Mouse (Mus musculus) stomach, postnatal 0 days (tissue): Measurements from ENCODE around the gene Naa80. TPM values are rescaled to one million over a fixed set of nuclear protein-coding genes. Genes with fewer than 3 reads are reported as not detected.

ENCODE experiments used
- ATAC-seq: fragments of 200-750 bp; cut with Nextera tagmentation; 2 replicates; pipeline ENCODE4 v1.8.0; 2017; ENCODE audit not compliant: low FRiP score, low TSS enrichment
- DNase-seq: peaks from one replicate; pipeline ENCODE4 v3.0.0-alpha.2; 2016; ENCODE audit warnings: low spot score
- H3K27ac ChIP-seq: fragments of 300-500 bp; sonication (generic); replicated peaks from 2 replicates; pipeline ENCODE4 v1.5.1; 2014; ENCODE audit warnings: mild to moderate bottlenecking, control low read depth
- H3K27me3 ChIP-seq: fragments of 300-500 bp; sonication (generic); 2 replicates; pipeline ENCODE4 v1.6.1; 2014; ENCODE audit warnings: low read length; ENCODE audit not compliant: control insufficient read depth, insufficient read depth
- H3K36me3 ChIP-seq: fragments of 300-500 bp; sonication (generic); 2 replicates; pipeline ENCODE4 v1.6.1; 2014; ENCODE audit warnings: low read length, mixed read lengths; ENCODE audit not compliant: control insufficient read depth, insufficient read depth
- H3K4me1 ChIP-seq: fragments of 300-500 bp; sonication (generic); replicated peaks from 2 replicates; pipeline ENCODE4 v1.6.1; 2014; ENCODE audit warnings: antibody characterized with exemption; ENCODE audit not compliant: control insufficient read depth, insufficient read depth
- H3K4me2 ChIP-seq: fragments of 300-500 bp; sonication (generic); replicated peaks from 2 replicates; pipeline ENCODE4 v1.6.1; 2014; ENCODE audit warnings: low read depth, mild to moderate bottlenecking, control low read depth, moderate library complexity
- H3K4me3 ChIP-seq: fragments of 300-500 bp; sonication (generic); 2 replicates; pipeline ENCODE4 v1.5.1; 2014; ENCODE audit warnings: low read depth, low read length, control low read depth
- H3K9ac ChIP-seq: fragments of 300-500 bp; sonication (generic); 2 replicates; pipeline ENCODE4 v1.6.1; 2014; ENCODE audit warnings: mild to moderate bottlenecking, low read length, control low read depth, mixed read lengths
- H3K9me3 ChIP-seq: fragments of 300-500 bp; sonication (generic); 2 replicates; pipeline ENCODE4 v1.6.1; 2016; ENCODE audit warnings: low read length; ENCODE audit not compliant: control insufficient read depth
- CTCF ChIP-seq: IDR thresholded peaks from 2 replicates; pipeline ENCODE4 v1.5.1; 2016; ENCODE audit warnings: antibody characterized with exemption, low read depth, mild to moderate bottlenecking, moderate library complexity
- EP300 ChIP-seq: optimal IDR thresholded peaks from 2 replicates; pipeline ENCODE3; 2016; ENCODE audit warnings: antibody characterized with exemption
- WGBS: fragments of 180-500 bp; shearing (Covaris S2); extraction: QIAGEN DNeasy Blood & Tissue Kit; methylation state at CpG from one replicate; pipeline ENCODE4 v1.1.7; 2014; 5-methylcytosine and 5-hydroxymethylcytosine counted together
- polyA plus RNA-seq: library from polyadenylated mRNA; unstranded; fragments of >200 nt; fragmentation: Nextera tagmentation; extraction: Ambion mirVana; gene quantifications from 2 replicates; pipeline ENCODE4 v1.2.1, GENCODE M21; 2015

Gene Naa80
- polyA plus RNA-seq, 1 experiment from 2014 or later: 13.3 TPM

DNA sequence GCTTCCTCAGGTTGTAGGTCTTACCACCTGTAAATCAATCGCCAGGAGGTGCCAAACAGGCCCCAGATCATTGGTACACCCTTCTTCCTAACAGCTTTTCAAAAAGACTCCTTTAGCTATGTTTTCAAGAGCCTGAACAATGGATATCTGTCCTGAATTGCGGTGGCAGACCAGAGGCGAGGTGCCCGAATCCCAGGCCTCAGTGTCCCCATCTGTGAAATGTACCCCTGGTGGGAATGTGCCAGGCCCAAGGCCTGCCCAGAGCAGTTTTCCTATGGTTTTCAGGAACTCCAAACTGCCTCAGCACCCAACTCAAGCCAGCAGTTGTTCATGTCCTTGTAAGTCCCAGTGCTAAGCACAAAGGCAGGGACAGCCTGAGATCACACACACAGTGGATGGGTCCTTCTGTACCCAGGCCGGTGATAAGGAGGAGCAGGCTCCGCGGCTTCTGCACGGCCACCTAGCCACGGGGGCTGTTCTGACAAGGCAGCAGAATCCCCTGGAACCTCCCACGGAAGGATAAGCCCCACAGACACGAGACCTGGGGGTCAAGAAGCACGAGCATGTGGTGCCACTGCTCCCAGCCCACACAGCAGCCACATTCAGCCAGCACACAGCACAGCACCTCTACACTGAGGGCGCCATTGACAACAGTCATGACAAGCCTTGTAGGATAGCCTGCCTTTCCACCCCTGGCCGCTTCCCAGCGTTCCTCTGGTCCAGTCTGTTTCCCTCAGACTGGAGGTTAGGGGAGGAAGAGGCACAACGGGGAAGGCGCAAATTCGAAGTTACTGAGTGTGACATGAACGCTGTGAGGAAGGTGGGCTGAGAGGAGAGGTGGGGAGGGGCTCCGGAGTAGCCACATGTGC, 48.9 kb downstream of the Naa80 start:
- Histone ChIP-seq H3K9me3 (no peaks in the 10 kb centered on the region), H3K9ac (peak overlapping the region; percentile 48), H3K27me3 (no peaks in the 10 kb centered on the region), H3K4me2 (peak overlapping the region; percentile 8; the same call in 1 of the 2 replicates), H3K4me3 (no peak overlapping the region), H3K27ac (peak overlapping the region; percentile 82), H3K36me3 (peaks cover 5% of the 10 kb centered on the region; the same call in 1 of the 2 replicates), H3K4me1 (peaks cover 23% of the 10 kb centered on the region)
- ATAC-seq: no peak
- WGBS: 42% methylated on average over 20 of the region's 20 CpGs
- DNase-seq: no peak
- TF ChIP-seq CTCF: no peak
- TF ChIP-seq EP300: no peak

- Histone ChIP-seq H3K4me2 (0 out of 2 replicates have a peak overlapping the region, but pooled peaks have one; percentile 8), H3K9ac (peak overlapping the region; percentile 35; the same call in 1 of the 2 replicates), H3K4me3 (no peak overlapping the region), H3K27ac (peak overlapping the region; percentile 82), H3K4me1 (peaks cover 28% of the 10 kb centered on the region), H3K27me3 (no peaks in the 10 kb centered on the region), H3K36me3 (peaks cover 5% of the 10 kb centered on the region; the same call in 1 of the 2 replicates), H3K9me3 (no peaks in the 10 kb centered on the region)
- DNase-seq (no peak), ATAC-seq (no peak)
- 49% methylated on average over 15 of the region's 15 CpGs for WGBS
- TF ChIP-seq EP300: no peak
- TF ChIP-seq CTCF: no peak
Measured at GRCm38 (mm10) chr9:107628721-107629410, 50.2 kb downstream of the Naa80 start.

DNA sequence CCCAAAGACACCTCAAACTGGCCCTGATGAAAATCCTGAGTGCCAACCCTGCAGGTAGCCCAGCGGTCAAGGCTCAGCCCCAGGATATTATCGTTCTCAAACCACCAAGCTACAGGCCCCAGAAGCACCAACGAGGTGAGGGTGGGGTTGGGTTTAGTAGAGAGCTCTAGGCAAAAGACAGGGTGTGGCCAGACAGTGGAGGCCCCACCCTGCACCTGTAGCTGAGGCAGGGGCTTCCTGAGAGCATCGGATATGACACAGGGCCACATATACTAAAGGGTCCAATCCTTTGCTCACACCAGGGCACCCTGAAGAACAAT, 50.7 kb downstream of the Naa80 start:
- Histone ChIP-seq H3K9me3 (no peaks in the 10 kb centered on the region), H3K4me3 (no peak overlapping the region), H3K27ac (peak overlapping the region; percentile 82), H3K27me3 (no peaks in the 10 kb centered on the region), H3K4me2 (no peak overlapping the region), H3K4me1 (peaks cover 28% of the 10 kb centered on the region), H3K36me3 (peaks cover 5% of the 10 kb centered on the region; the same call in 1 of the 2 replicates), H3K9ac (peak overlapping the region; percentile 31; the same call in 1 of the 2 replicates)
- ATAC-seq (no peak), DNase-seq (no peak)
- WGBS: 17% methylated on average over 4 of the region's 4 CpGs
- TF ChIP-seq CTCF (no peak), EP300 (no peak)

DNA sequence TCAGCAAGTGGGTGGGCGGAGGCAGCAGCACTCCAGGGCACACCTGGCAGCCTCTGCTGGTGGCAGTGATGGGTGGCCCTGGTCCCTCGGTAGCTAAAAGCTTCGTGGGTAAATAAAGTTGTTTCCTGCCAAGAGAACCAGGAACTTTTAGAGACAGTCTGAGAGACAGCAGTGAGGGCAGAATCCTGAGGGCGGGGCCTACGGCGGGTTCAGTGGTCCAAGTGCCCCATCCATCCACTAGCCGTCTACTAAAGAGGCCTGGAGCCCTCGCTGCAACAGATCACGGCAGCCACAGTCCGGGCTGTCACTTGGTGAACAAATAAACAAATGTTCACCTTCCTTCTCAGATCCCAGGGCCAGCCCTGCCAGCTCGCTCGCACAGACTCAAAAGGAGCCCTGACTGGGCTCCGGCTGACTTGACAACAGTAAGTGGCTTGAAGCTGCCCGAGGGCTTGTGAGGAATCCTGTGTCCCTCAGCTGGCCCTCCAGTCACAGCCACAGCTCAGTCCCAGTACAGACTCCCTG, 51.3 kb downstream of the Naa80 start:
- Histone ChIP-seq H3K27me3 (no peaks in the 10 kb centered on the region), H3K27ac (peak overlapping the region; percentile 82), H3K4me2 (peak overlapping the region; percentile 8; the same call in 1 of the 2 replicates), H3K4me3 (no peak overlapping the region), H3K4me1 (peaks cover 28% of the 10 kb centered on the region), H3K9ac (peak overlapping the region; percentile 31; the same call in 1 of the 2 replicates), H3K9me3 (no peaks in the 10 kb centered on the region), H3K36me3 (peaks cover 5% of the 10 kb centered on the region; the same call in 1 of the 2 replicates)
- WGBS: 23% methylated on average over 14 of the region's 14 CpGs
- DNase-seq: no peak
- no peak for TF ChIP-seq EP300
- no peak for TF ChIP-seq CTCF
- no peak for ATAC-seq

DNA sequence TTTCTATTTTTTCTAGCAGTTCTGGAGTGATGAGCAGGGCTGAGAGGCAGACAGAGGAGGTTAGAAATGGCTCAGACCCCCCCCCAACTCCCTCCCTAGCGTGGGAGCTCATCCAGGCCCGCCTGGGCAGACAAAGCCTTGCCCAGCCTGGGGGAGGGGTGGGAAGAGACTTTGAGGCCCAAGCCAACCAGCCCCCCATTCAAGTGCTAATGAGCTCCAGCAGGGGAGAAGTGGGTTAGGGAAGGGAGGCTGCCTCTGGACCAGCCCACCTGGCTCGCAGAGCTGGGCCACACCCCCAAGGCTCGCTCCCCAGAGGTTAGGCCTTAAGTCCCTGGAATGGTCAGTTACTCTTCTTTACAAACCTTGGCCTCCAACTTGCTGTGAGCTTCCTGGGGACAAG, 51.9 kb downstream of the Naa80 start:
- H3K9me3 ChIP-seq: no peaks in the 10 kb centered on the region
- H3K9ac ChIP-seq: no peak overlapping the region
- no peak for TF ChIP-seq CTCF
- TF ChIP-seq EP300: no peak
- H3K27me3 ChIP-seq: no peaks in the 10 kb centered on the region
- H3K4me3 ChIP-seq: no peak overlapping the region
- 0 out of 2 replicates have a peak, but pooled peaks cover under 1% of the 10 kb centered on the region for H3K36me3 ChIP-seq
- peaks cover 28% of the 10 kb centered on the region for H3K4me1 ChIP-seq
- 21% methylated on average over 4 of the region's 4 CpGs for WGBS
- peak overlapping the region; percentile 8; the same call in 1 of the 2 replicates for H3K4me2 ChIP-seq
- no peak for ATAC-seq
- peak overlapping the region; percentile 82 for H3K27ac ChIP-seq
- no peak for DNase-seq
